Mouse (Mus musculus) E14TG2a.4 (cell line): ENCODE data around the gene Wdr26.

Source experiments
- CTCF ChIP-seq: conservative IDR thresholded peaks from 2 replicates; pipeline ENCODE4 v1.5.1; 2014; ENCODE audit warnings: low read length
- POU5F1 ChIP-seq: IDR thresholded peaks from 2 replicates; pipeline ENCODE4 v1.6.1; 2014; ENCODE audit warnings: low read length, borderline replicate concordance

DNA sequence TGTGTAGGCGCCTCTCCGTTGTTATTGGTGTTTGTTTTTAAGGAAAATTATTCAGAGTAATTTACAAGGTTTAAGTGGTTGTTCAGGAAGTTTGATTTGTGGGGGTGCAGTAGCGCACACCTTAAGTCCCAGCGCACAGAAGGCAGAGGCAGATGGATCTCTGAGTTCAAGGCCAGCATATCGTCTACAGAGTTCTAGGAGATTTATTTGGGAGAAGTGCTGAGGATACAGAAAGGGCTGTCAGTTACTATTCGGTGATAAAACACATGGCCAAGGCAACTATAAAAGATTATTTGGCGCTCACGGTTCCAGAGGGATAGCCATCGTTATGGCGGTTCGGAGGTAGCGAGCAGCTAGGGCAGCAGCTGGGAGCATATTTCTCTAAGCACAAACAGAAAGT is 66.8 kb downstream of the Wdr26 start:
- TF ChIP-seq CTCF = no peak
- TF ChIP-seq POU5F1 = no peak
